Mouse (Mus musculus): Measurements from ENCODE around the gene Gpr37l1.

DNA sequence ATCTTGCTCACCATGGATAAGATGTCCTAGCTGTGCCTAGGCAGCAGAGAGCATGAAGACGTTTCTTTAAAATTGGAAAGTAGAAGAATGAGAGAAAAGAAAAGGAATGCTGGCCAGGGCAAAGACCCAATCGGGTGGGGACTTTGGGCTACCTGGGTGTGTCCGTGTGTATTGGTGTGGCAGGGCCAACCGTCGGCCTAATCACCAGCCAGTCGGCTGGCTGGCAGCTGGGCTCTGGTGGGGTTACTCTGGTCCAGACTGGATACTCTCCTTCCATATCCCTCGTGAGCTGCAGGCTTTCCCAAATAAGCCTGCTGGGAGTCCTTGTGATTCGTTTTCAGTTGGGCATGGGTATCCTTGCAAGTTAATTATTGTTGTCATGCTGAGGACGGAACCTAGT is 41.2 kb upstream of the Gpr37l1 start:
- TF ChIP-seq CTCF (conservative IDR thresholded peaks at IDR 0.05; ENCODE audit: insufficient read depth, insufficient read length, low read depth, low read length) (no peak), POLR2A (IDR thresholded peaks at IDR 0.05; ENCODE audit: low read depth, low read length) (no peak)
